Mouse (Mus musculus): Measurements from ENCODE around the gene Slc22a2.

- TF ChIP-seq POLR2A (IDR thresholded peaks at IDR 0.05; ENCODE audit: borderline replicate concordance, extremely low read depth, low read depth, low read length): no peak
- no peak for TF ChIP-seq CTCF (IDR thresholded peaks at IDR 0.05; ENCODE audit: insufficient read depth, low read length)
Measured at GRCm38 (mm10) chr17:12562215-12562614, 21.7 kb upstream of the Slc22a2 start.
